Mouse (Mus musculus) CD4-positive, CD25-positive, alpha-beta regulatory T cell (primary cell): ENCODE measurements around the gene Ccdc162. TPM values are rescaled to one million over a fixed set of nuclear protein-coding genes. Genes with fewer than 3 reads are reported as not detected.

Experiments used
- polyA plus RNA-seq: library from polyadenylated mRNA; unstranded; fragments of 100-300 nt; shearing (Covaris generic); gene quantifications from one replicate; pipeline ENCODE4 v1.2.1, GENCODE M21; 2017

The Ccdc162 gene
- polyA plus RNA-seq = 1.2 TPM

GRCm38 (mm10) chr10:41716029-41716897 lies at the start of gene Ccdc162:
Gene Ccdc162 (minus strand): TSS chr10:41716634.

GRCm38 (mm10) chr10:41518981-41519618 lies 197.3 kb downstream of the Ccdc162 start, which contains the start of gene Cd164:
Gene Cd164 (plus strand): TSS chr10:41519414.

DNA sequence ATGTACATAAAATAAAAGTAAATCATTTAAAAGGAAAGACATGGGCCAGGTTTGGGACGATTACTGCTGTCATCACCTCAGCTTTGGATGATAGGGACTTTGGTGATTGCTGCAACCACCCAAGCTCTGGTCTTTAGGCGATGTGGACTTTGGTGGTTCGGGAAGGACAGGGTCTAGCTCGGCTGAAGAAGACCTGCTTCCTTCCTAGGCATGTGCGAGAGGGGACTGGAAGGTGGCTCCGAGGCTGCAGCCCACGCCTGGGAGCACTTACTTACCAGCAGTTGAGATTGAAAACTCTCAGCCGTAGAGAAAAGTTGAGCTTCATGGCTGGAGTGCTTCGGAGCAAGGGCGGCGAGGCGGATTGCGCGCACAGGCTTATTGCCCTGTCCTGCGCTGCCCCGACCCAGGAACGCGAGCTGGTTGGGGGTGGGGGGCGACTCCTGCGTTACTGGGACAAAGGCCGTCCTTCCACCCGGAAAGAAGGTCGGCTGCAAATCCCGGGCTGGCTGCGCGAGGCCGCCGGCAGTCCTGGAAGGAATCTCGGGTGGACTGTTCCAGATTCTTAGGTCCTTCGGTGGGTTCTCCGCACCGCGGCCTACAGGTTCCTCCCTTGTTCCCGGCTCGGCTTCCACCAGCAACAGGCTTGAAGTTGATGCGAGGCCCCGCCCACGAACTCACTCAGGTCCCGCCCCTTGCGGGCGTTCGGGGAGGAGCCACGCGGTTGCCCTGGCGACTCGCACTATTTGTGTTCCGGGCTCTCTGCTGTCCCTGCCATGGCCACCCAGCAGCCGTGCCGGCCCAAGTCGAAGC lies 226.5 kb downstream of the Ccdc162 start, which contains the start of the genes Smpd2 and Ppil6:
Gene Smpd2, minus strand, starts transcription at position 662 of the 810 bp plus-strand sequence.
Gene Ppil6, plus strand, starts transcription at position 732 of the 810 bp plus-strand sequence.

Other genes with a start within 250 kb of the Ccdc162 start
- gene Mical1, start 240.3 kb downstream of the Ccdc162 start, polyA plus RNA-seq = 108 TPM
- gene Smpd2, start 226.3 kb downstream of the Ccdc162 start, polyA plus RNA-seq = 42.6 TPM
- 0.28 TPM for gene Ppil6, start 226.2 kb downstream of the Ccdc162 start, polyA plus RNA-seq
- gene Cd164, start 197.2 kb downstream of the Ccdc162 start, polyA plus RNA-seq = 213 TPM
- 24.0 TPM for gene Cep57l1, start 93.2 kb upstream of the Ccdc162 start, polyA plus RNA-seq
- gene Sesn1, start 93.3 kb upstream of the Ccdc162 start, polyA plus RNA-seq = 186 TPM